Mouse (Mus musculus) midbrain, embryonic 14.5 days (tissue): ENCODE data around the gene Cryzl1. TPM values are rescaled to one million over a fixed set of nuclear protein-coding genes. Genes with fewer than 3 reads are reported as not detected.
"Not testable (repeated sequence)": the region's sequence is repeated elsewhere in the genome, so short reads cannot be mapped to it uniquely, and the experiment has no call there.

ENCODE experiments used
- ATAC-seq: fragments of 200-750 bp; cut with Nextera tagmentation; 2 replicates; pipeline ENCODE4 v1.8.0; 2017; ENCODE audit warnings: moderate number of reproducible peaks, moderate library complexity; ENCODE audit not compliant: low FRiP score, low TSS enrichment
- DNase-seq: peaks from one replicate; pipeline ENCODE4 v3.0.0-alpha.2; 2015
- H3K27ac ChIP-seq: fragments of 300-500 bp; sonication (generic); replicated peaks from 2 replicates; pipeline ENCODE4 v1.5.1; 2014; ENCODE audit warnings: mild to moderate bottlenecking, low read depth, low read length, moderate library complexity
- H3K27me3 ChIP-seq: fragments of 300-500 bp; sonication (generic); 2 replicates; pipeline ENCODE4 v1.6.1; 2014; ENCODE audit warnings: low read length, control low read depth, mixed read lengths; ENCODE audit not compliant: control insufficient read depth, insufficient read depth
- H3K36me3 ChIP-seq: fragments of 300-500 bp; sonication (generic); 2 replicates; pipeline ENCODE4 v1.6.1; 2014; ENCODE audit warnings: low read length, control low read depth; ENCODE audit not compliant: control insufficient read depth, insufficient read depth
- H3K4me1 ChIP-seq: fragments of 300-500 bp; sonication (generic); 2 replicates; pipeline ENCODE4 v1.6.1; 2014; ENCODE audit warnings: mild to moderate bottlenecking, antibody characterized with exemption, low read length, control low read depth; ENCODE audit not compliant: control insufficient read depth, insufficient read depth
- H3K4me2 ChIP-seq: fragments of 300-500 bp; sonication (generic); 2 replicates; pipeline ENCODE4 v1.6.1; 2014; ENCODE audit warnings: mild to moderate bottlenecking, low read length, moderate library complexity
- H3K4me3 ChIP-seq: fragments of 300-500 bp; sonication (generic); replicated peaks from 2 replicates; pipeline ENCODE4 v1.5.1; 2014; ENCODE audit warnings: low read depth, low read length
- H3K9ac ChIP-seq: fragments of 300-500 bp; sonication (generic); replicated peaks from 2 replicates; pipeline ENCODE4 v1.6.1; 2014; ENCODE audit warnings: mild to moderate bottlenecking, low read length, moderate library complexity
- H3K9me3 ChIP-seq: fragments of 300-500 bp; sonication (generic); 2 replicates; pipeline ENCODE4 v1.6.1; 2016; ENCODE audit warnings: low read length, control low read depth, mixed read lengths; ENCODE audit not compliant: control insufficient read depth
- WGBS: fragments of 180-500 bp; shearing (Covaris S2); extraction: QIAGEN DNeasy Blood & Tissue Kit; methylation state at CpG from one replicate; pipeline ENCODE4 v1.1.7; 2014; 5-methylcytosine and 5-hydroxymethylcytosine counted together
- polyA plus RNA-seq: library from polyadenylated mRNA; unstranded; fragments of >200 nt; fragmentation: Nextera tagmentation; extraction: Ambion mirVana; gene quantifications from 2 replicates; pipeline ENCODE4 v1.2.1, GENCODE M21; 2014

The Cryzl1 gene
- polyA plus RNA-seq, 1 experiment from 2014 or later: 113 TPM

- ATAC-seq (peak; percentile 87), DNase-seq (peak; percentile 95)
- H3K4me3 ChIP-seq: peak within 1 kb of the TSS; percentile 61
- WGBS: under 1% methylated on average over 59 of the region's 59 CpGs
- no peaks in the 10 kb centered on the region for H3K9me3 ChIP-seq
- H3K27me3 ChIP-seq: no peaks in the 10 kb centered on the region
- peak within 1 kb of the TSS; percentile 98 for H3K4me2 ChIP-seq
- H3K36me3 ChIP-seq: peaks cover 15% of the 10 kb centered on the region
- peak within 1 kb of the TSS; percentile 97 for H3K27ac ChIP-seq
- H3K4me1 ChIP-seq: peaks cover 17% of the 10 kb centered on the region
- H3K9ac ChIP-seq: peak within 1 kb of the TSS; percentile 84
Measured at GRCm38 (mm10) chr16:91646681-91647419, 81.9 kb downstream of the Cryzl1 start, which contains the start of gene Gart. Gene Gart (minus strand): TSS chr16:91646952.

- DNase-seq (peak; percentile 33), ATAC-seq (no peak)
- peaks cover 17% of the 10 kb centered on the region for H3K4me1 ChIP-seq
- H3K9ac ChIP-seq: peak overlapping the region; percentile 76
- H3K4me3 ChIP-seq: peak overlapping the region; percentile 61
- H3K4me2 ChIP-seq: peak overlapping the region; percentile 98
- H3K27ac ChIP-seq: 0 out of 2 replicates have a peak overlapping the region, but pooled peaks have one; percentile 32
- peaks cover 18% of the 10 kb centered on the region for H3K36me3 ChIP-seq
- WGBS: under 1% methylated on average over 11 of the region's 11 CpGs
- no peaks in the 10 kb centered on the region for H3K27me3 ChIP-seq
- no peaks in the 10 kb centered on the region for H3K9me3 ChIP-seq
Measured at GRCm38 (mm10) chr16:91645995-91646602, 82.7 kb downstream of the Cryzl1 start.

- WGBS: no CpG with 5 or more reads among the region's 2 CpGs
- Histone ChIP-seq H3K36me3 (peaks cover 23% of the 10 kb centered on the region), H3K4me1 (peaks cover 17% of the 10 kb centered on the region)
- not testable (repeated sequence) for H3K27ac ChIP-seq, H3K9ac ChIP-seq, H3K4me3 ChIP-seq, H3K27me3 ChIP-seq, DNase-seq, ATAC-seq, H3K4me2 ChIP-seq, H3K9me3 ChIP-seq
Measured at GRCm38 (mm10) chr16:91645420-91645819, 83.4 kb downstream of the Cryzl1 start.

- WGBS: 90% methylated on average over 2 of the region's 2 CpGs
- Histone ChIP-seq H3K27ac (no peak overlapping the region), H3K4me1 (peaks cover 14% of the 10 kb centered on the region), H3K9me3 (no peaks in the 10 kb centered on the region), H3K4me2 (no peak overlapping the region), H3K9ac (no peak overlapping the region), H3K4me3 (no peak overlapping the region), H3K27me3 (no peaks in the 10 kb centered on the region), H3K36me3 (peaks cover 28% of the 10 kb centered on the region)
- ATAC-seq (no peak), DNase-seq (no peak)
Measured at GRCm38 (mm10) chr16:91644901-91645300, 83.9 kb downstream of the Cryzl1 start.

GRCm38 (mm10) chr16:91640171-91640570, 88.6 kb downstream of the Cryzl1 start:
- DNase-seq (no peak), ATAC-seq (no peak)
- H3K27ac ChIP-seq: no peak overlapping the region
- H3K9ac ChIP-seq: no peak overlapping the region
- WGBS: 95% methylated on average over 8 of the region's 8 CpGs
- H3K4me1 ChIP-seq: no peaks in the 10 kb centered on the region
- no peaks in the 10 kb centered on the region for H3K27me3 ChIP-seq
- H3K4me2 ChIP-seq: no peak overlapping the region
- no peak overlapping the region for H3K4me3 ChIP-seq
- peaks cover 73% of the 10 kb centered on the region for H3K36me3 ChIP-seq
- H3K9me3 ChIP-seq: no peaks in the 10 kb centered on the region

GRCm38 (mm10) chr16:91639636-91640035, 89.1 kb downstream of the Cryzl1 start:
- no peak overlapping the region for H3K9ac ChIP-seq
- no peaks in the 10 kb centered on the region for H3K9me3 ChIP-seq
- peaks cover 76% of the 10 kb centered on the region for H3K36me3 ChIP-seq
- no peak overlapping the region for H3K4me2 ChIP-seq
- no peaks in the 10 kb centered on the region for H3K27me3 ChIP-seq
- ATAC-seq (no peak), DNase-seq (no peak)
- WGBS: 96% methylated on average over 2 of the region's 2 CpGs
- H3K4me3 ChIP-seq: no peak overlapping the region
- H3K4me1 ChIP-seq: no peaks in the 10 kb centered on the region
- H3K27ac ChIP-seq: no peak overlapping the region

Other genes starting within 250 kb of the Cryzl1 start
- gene Ifnar1, start 243.7 kb downstream of the Cryzl1 start, polyA plus RNA-seq: 38.8 and 56.1 TPM in 2 replicates
- gene Ifngr2, start 181.9 kb downstream of the Cryzl1 start, polyA plus RNA-seq: 90.2 and 94.2 TPM in 2 replicates
- gene Tmem50b, start 131.2 kb downstream of the Cryzl1 start, polyA plus RNA-seq: 72.3 and 77.8 TPM in 2 replicates
- gene Dnajc28, start 109.9 kb downstream of the Cryzl1 start, polyA plus RNA-seq: 6.3 and 8.7 TPM in 2 replicates
- 42.8 and 64.2 TPM in 2 replicates for gene Gart, start 82.0 kb downstream of the Cryzl1 start, polyA plus RNA-seq
- 172 and 175 TPM in 2 replicates for gene Son, start 81.5 kb downstream of the Cryzl1 start, polyA plus RNA-seq
- gene Donson, start 40.2 kb downstream of the Cryzl1 start, polyA plus RNA-seq: 22.2 and 24.7 TPM in 2 replicates
- gene Itsn1, start 306 bp upstream of the Cryzl1 start, polyA plus RNA-seq: 57.8 and 67.5 TPM in 2 replicates